22 mouse cellular contexts compared by ENCODE assay signal in genomic region chr3:142049093-142049492, GRCm38 (mm10).
DNase-seq lines count a peak whose midpoint lies in the region; ATAC-seq and TF ChIP-seq lines count a peak whose summit lies in the region.
"Had no signal": no experiment of that assay in that cellular context is flagged by ENCODE, and none has a peak within 500 bp of the region (broad histone marks: within the 10 kb centered on the region; RNA-seq: fewer than 3 reads in every experiment).

No protein-coding gene starts in this region.

- H3K79me2 ChIP-seq in C2C12 (ENCODE audit: control insufficient read depth, insufficient read depth) (no peaks in the 10 kb centered on the region), myocyte (ENCODE audit: control insufficient read depth, insufficient read depth) (no peaks in the 10 kb centered on the region)

- H3K27me3 ChIP-seq in lung, embryonic 14.5 days (ENCODE audit: insufficient read depth, low read length) = no peaks in the 10 kb centered on the region
- H3K27me3 ChIP-seq in lung, postnatal 0 days (replicated peaks; ENCODE audit: insufficient read depth, low read length) = no peaks in the 10 kb centered on the region
- H3K27me3 ChIP-seq in C2C12 (ENCODE audit: control insufficient read depth, insufficient read depth, insufficient read length) = no peaks in the 10 kb centered on the region
- no peaks in the 10 kb centered on the region for H3K27me3 ChIP-seq in myocyte (ENCODE audit: control insufficient read depth, insufficient read depth, insufficient read length)
- H3K27me3 ChIP-seq: embryonic facial prominence, embryonic 12.5 days; forebrain, embryonic 12.5 days had no signal

- no peaks in the 10 kb centered on the region for H3K79me3 ChIP-seq in C2C12 (ENCODE audit: low read depth)

- no peak for TF ChIP-seq POLR2A in myocyte (IDR thresholded peaks at IDR 0.05; ENCODE audit: insufficient read length, low read depth)

- 0 out of 2 replicates have a peak, but pooled peaks have one; percentile 12 for TF ChIP-seq EP300 in lung, postnatal 0 days (IDR thresholded peaks at IDR 0.05)

- no peak overlapping the region for H3K4me3 ChIP-seq in lung, embryonic 14.5 days (ENCODE audit: low read depth, low read length)
- no peak overlapping the region for H3K4me3 ChIP-seq in lung, postnatal 0 days (ENCODE audit: low read depth, low read length)
- no peak overlapping the region for H3K4me3 ChIP-seq in C2C12 (ENCODE audit: insufficient read depth, poor library complexity, severe bottlenecking)
- H3K4me3 ChIP-seq in myocyte = no peak overlapping the region
- H3K4me3 ChIP-seq: embryonic facial prominence, embryonic 10.5 days; embryonic facial prominence, embryonic 12.5 days; erythroblast, embryonic 14.5 days; forebrain, embryonic 10.5 days; forebrain, embryonic 12.5 days had no signal

- peak; percentile 71 for ATAC-seq in lung, embryonic 14.5 days (ENCODE audit: insufficient read depth)
- peak; percentile 46 for ATAC-seq in lung, postnatal 0 days
- ATAC-seq: forebrain, embryonic 16.5 days had no signal

- no peaks in the 10 kb centered on the region for H3K9me3 ChIP-seq in lung, embryonic 14.5 days (ENCODE audit: low read depth, low read length)
- H3K9me3 ChIP-seq in lung, postnatal 0 days (ENCODE audit: low read length) = no peaks in the 10 kb centered on the region
- H3K9me3 ChIP-seq: embryonic facial prominence, embryonic 10.5 days; embryonic facial prominence, embryonic 12.5 days; forebrain, embryonic 10.5 days; forebrain, embryonic 12.5 days had no signal

- no peak overlapping the region for H3K27ac ChIP-seq in lung, embryonic 14.5 days (ENCODE audit: low read depth)
- H3K27ac ChIP-seq in lung, postnatal 0 days (ENCODE audit: low read length) = no peak overlapping the region
- H3K27ac ChIP-seq: embryonic facial prominence, embryonic 10.5 days; embryonic facial prominence, embryonic 12.5 days; forebrain, embryonic 10.5 days; forebrain, embryonic 12.5 days had no signal

- no peak for TF ChIP-seq CTCF in lung, embryonic 14.5 days (IDR thresholded peaks at IDR 0.05; ENCODE audit: low read depth)
- TF ChIP-seq CTCF in lung, postnatal 0 days (IDR thresholded peaks at IDR 0.05) = no peak
- no peak for TF ChIP-seq CTCF in C2C12 (IDR thresholded peaks at IDR 0.05; ENCODE audit: control insufficient read depth, insufficient read depth, insufficient read length)

- no peaks in the 10 kb centered on the region for H3K36me3 ChIP-seq in lung, embryonic 14.5 days (ENCODE audit: insufficient read depth)
- no peaks in the 10 kb centered on the region for H3K36me3 ChIP-seq in lung, postnatal 0 days (ENCODE audit: insufficient read depth, low read length)
- H3K36me3 ChIP-seq in C2C12 (ENCODE audit: control insufficient read depth, insufficient read depth) (no peaks in the 10 kb centered on the region), myocyte (ENCODE audit: control insufficient read depth, insufficient read depth) (no peaks in the 10 kb centered on the region)
- H3K36me3 ChIP-seq: embryonic facial prominence, embryonic 10.5 days; embryonic facial prominence, embryonic 12.5 days; forebrain, embryonic 10.5 days; forebrain, embryonic 12.5 days had no signal

- DNase-seq in lung, embryonic 14.5 days = peak; percentile 67
- no peak for DNase-seq in lung, postnatal 4 days
- peak; percentile 40 for DNase-seq in lung, postnatal 0 days (ENCODE audit: low spot score)
- DNase-seq in lung, postnatal 25 days (ENCODE audit: low spot score) = no peak
- no peak for DNase-seq in kidney, postnatal 25 days
- DNase-seq: adrenal gland, adult 2 months; adrenal gland, postnatal 10 days; adrenal gland, postnatal 25 days; B cell, adult 2 months; cerebellum, adult 11 months; cerebellum, adult 18-20 months; cerebellum, adult 8-10 months; cerebellum, adult 9-11 months; cerebellum, postnatal 14 days had no signal

- 43% methylated on average over 5 of the region's 5 CpGs for WGBS in lung, embryonic 14.5 days
- WGBS in lung, postnatal 0 days = 48% methylated on average over 5 of the region's 5 CpGs

- H3K9ac ChIP-seq in lung, embryonic 14.5 days = no peak overlapping the region
- no peak overlapping the region for H3K9ac ChIP-seq in lung, postnatal 0 days (replicated peaks; ENCODE audit: low read depth)
- H3K9ac ChIP-seq: embryonic facial prominence, embryonic 12.5 days; forebrain, embryonic 12.5 days had no signal

- H3ac ChIP-seq in C2C12 (ENCODE audit: control insufficient read depth, insufficient read length, low read depth) (no peak overlapping the region), myocyte (ENCODE audit: control insufficient read depth, insufficient read length) (no peak overlapping the region)

- no peak overlapping the region for H3K4me2 ChIP-seq in lung, embryonic 14.5 days
- no peak overlapping the region for H3K4me2 ChIP-seq in lung, postnatal 0 days (replicated peaks; ENCODE audit: low read depth, low read length)
- peak overlapping the region; percentile 56 for H3K4me2 ChIP-seq in myocyte (ENCODE audit: low read depth)
- H3K4me2 ChIP-seq: embryonic facial prominence, embryonic 12.5 days; forebrain, embryonic 12.5 days had no signal

- 0 out of 2 replicates have a peak, but pooled peaks cover 10% of the 10 kb centered on the region for H3K4me1 ChIP-seq in lung, embryonic 14.5 days (ENCODE audit: insufficient read depth)
- H3K4me1 ChIP-seq in lung, postnatal 0 days (ENCODE audit: insufficient read depth, low read depth, low read length) = no peaks in the 10 kb centered on the region
- H3K4me1 ChIP-seq: embryonic facial prominence, embryonic 10.5 days; embryonic facial prominence, embryonic 12.5 days; forebrain, embryonic 12.5 days had no signal

TF ChIP-seq in C2C12, 6 proteins besides CTCF, POLR2A, EP300 and RAD21:
- TF ChIP-seq USF1 (IDR thresholded peaks at IDR 0.05; ENCODE audit: low read depth) (no peak), FOSL1 (IDR thresholded peaks at IDR 0.05; ENCODE audit: insufficient read depth, low read length, poor library complexity, severe bottlenecking) (peak; percentile 80), MYOD1 (IDR thresholded peaks at IDR 0.05; ENCODE audit: control insufficient read depth, insufficient read length, low read depth) (peak; percentile 53), CEBPB (IDR thresholded peaks at IDR 0.05; ENCODE audit: low read depth) (peak; percentile 96)

TF ChIP-seq in myocyte, 11 proteins besides CTCF, POLR2A, EP300 and RAD21:
- TF ChIP-seq MYOD1 (IDR thresholded peaks at IDR 0.05; ENCODE audit: control insufficient read depth in 1 of 3, insufficient read length in 2 of 3, low read depth in 2 of 3) (peak in 1 of 3 experiments; percentile 17), TCF3 (IDR thresholded peaks at IDR 0.05; ENCODE audit: insufficient read length, low read depth) (no peak), SRF (IDR thresholded peaks at IDR 0.05; ENCODE audit: control insufficient read depth, insufficient read length, low read depth) (no peak), POLR2AphosphoS2 (IDR thresholded peaks at IDR 0.05; ENCODE audit: insufficient read length, low read depth) (no peak), CEBPB (IDR thresholded peaks at IDR 0.05; ENCODE audit: insufficient read depth, poor library complexity, severe bottlenecking) (peak; percentile 96), TCF12 (IDR thresholded peaks at IDR 0.05; ENCODE audit: insufficient read depth, poor library complexity, severe bottlenecking) (no peak)

Comparison
In these comparisons a context has a peak if more than half of its experiments do, and no peak if none do; other contexts are left out.
1. DNase-seq: peak in lung, embryonic 14.5 days (single experiment) and lung, postnatal 0 days (single experiment); none in lung, postnatal 4 days (0 of 2), lung, postnatal 25 days (single experiment) and kidney, postnatal 25 days (0 of 2).